Mouse (Mus musculus): Measurements from ENCODE around the gene Ankrd34a. TPM values are rescaled to one million over a fixed set of nuclear protein-coding genes. Genes with fewer than 3 reads are reported as not detected.

The Ankrd34a gene
- polyA plus RNA-seq, 1 experiment from 2014 or later: 21.5 TPM

GRCm38 (mm10) chr3:96623201-96623600 lies 26.8 kb downstream of the Ankrd34a start:
- Histone ChIP-seq H3K27ac (ENCODE audit: low read depth, low read length) (no peak overlapping the region), H3K27me3 (replicated peaks; ENCODE audit: control insufficient read depth, insufficient read depth, low read length) (no peaks in the 10 kb centered on the region), H3K4me3 (ENCODE audit: low read length) (no peak overlapping the region), H3K9me3 (ENCODE audit: control insufficient read depth, low read length) (no peaks in the 10 kb centered on the region), H3K4me2 (ENCODE audit: low read length) (no peak overlapping the region), H3K4me1 (ENCODE audit: control insufficient read depth, insufficient read depth, low read depth, low read length) (no peaks in the 10 kb centered on the region), H3K9ac (ENCODE audit: low read depth, low read length) (no peak overlapping the region), H3K36me3 (ENCODE audit: control insufficient read depth, insufficient read depth, low read length) (peaks cover 34% of the 10 kb centered on the region)
- ATAC-seq: no peak
- 92% methylated on average over 4 of the region's 4 CpGs for WGBS

DNA sequence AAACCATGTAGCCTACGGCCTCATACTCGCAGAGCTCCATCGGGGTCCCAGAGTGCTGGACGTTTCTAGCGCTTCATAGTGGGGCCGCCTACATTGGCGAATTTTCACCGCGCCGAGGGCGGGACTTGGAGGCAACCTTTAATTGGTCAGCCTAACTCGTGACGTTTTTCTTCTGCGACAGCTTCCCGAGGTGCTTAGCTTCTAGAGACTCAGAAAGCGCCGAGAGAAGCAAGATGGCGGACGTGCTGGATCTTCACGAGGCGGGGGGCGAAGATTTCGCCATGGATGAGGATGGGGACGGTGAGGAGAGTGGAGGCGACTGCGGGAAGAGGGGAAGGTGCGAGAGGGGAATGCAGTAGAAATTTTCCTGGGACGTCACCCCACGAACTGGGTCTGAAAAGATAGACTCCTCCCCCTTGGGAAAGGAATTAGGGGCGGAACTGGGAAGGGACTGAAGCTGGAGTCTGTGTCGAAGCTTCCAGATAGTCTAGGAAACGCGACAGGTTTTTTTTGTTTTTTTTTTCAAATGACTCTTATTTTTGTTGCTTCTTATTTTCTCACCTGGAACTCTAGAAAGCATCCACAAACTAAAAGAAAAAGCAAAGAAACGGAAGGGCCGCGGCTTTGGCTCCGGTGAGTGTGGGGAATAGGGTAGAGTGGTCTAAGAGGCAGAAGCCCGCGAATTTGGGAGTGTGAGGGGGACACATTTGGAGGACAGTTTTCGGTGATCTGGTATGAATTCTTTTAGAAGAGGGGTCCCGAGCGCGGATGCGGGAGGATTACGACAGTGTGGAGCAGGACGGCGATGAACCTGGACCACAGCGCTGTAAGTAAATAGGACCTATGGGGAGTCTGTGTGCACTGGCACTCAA lies 33.5 kb downstream of the Ankrd34a start, which contains the start of gene Rbm8a:
Rbm8a (plus strand) TSS at position 205 of the 872 bp plus-strand sequence.
- peak within 1 kb of the TSS; percentile 93 for H3K4me2 ChIP-seq (ENCODE audit: low read length)
- H3K9ac ChIP-seq (ENCODE audit: low read depth, low read length): peak within 1 kb of the TSS; percentile 76
- no peaks in the 10 kb centered on the region for H3K27me3 ChIP-seq (replicated peaks; ENCODE audit: control insufficient read depth, insufficient read depth, low read length)
- peak within 1 kb of the TSS; percentile 80 for H3K27ac ChIP-seq (ENCODE audit: low read depth, low read length)
- H3K9me3 ChIP-seq (ENCODE audit: control insufficient read depth, low read length): no peaks in the 10 kb centered on the region
- peaks cover 12% of the 10 kb centered on the region for H3K36me3 ChIP-seq (ENCODE audit: control insufficient read depth, insufficient read depth, low read length)
- ATAC-seq: peak; percentile 95
- under 1% methylated on average over 48 of the region's 48 CpGs for WGBS
- H3K4me3 ChIP-seq (ENCODE audit: low read length): peak within 1 kb of the TSS; percentile 73
- peaks cover 18% of the 10 kb centered on the region for H3K4me1 ChIP-seq (ENCODE audit: control insufficient read depth, insufficient read depth, low read depth, low read length)

GRCm38 (mm10) chr3:96632058-96632457 lies 35.6 kb downstream of the Ankrd34a start:
- no peak overlapping the region for H3K27ac ChIP-seq (ENCODE audit: low read depth, low read length)
- no peak for ATAC-seq
- H3K9me3 ChIP-seq (ENCODE audit: control insufficient read depth, low read length): no peaks in the 10 kb centered on the region

DNA sequence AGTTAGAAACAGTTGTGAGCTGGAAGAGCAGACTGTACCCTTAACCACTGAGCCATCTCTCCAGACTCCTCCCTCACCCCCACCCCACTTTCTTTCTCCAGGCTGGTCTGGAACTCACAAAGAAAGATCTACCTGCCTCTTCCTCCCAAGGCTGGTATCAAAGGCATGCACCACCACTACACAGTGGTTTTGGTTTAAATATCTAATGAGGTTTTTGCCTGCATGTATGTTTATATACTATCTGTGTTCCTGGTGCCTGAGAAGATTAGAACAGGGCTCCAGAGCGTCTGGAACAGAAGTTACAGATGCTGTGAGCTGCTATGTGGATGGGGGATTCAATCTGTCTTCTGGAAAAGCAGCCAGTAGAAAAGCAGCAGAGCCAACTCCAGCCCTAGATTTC lies 37.6 kb downstream of the Ankrd34a start:
- Histone ChIP-seq H3K9me3 (ENCODE audit: control insufficient read depth, low read length) (no peaks in the 10 kb centered on the region), H3K36me3 (ENCODE audit: control insufficient read depth, insufficient read depth, low read length) (peaks cover 17% of the 10 kb centered on the region), H3K4me1 (ENCODE audit: control insufficient read depth, insufficient read depth, low read depth, low read length) (peaks cover 24% of the 10 kb centered on the region), H3K27ac (ENCODE audit: low read depth, low read length) (no peak overlapping the region), H3K4me3 (ENCODE audit: low read length) (no peak overlapping the region), H3K27me3 (replicated peaks; ENCODE audit: control insufficient read depth, insufficient read depth, low read length) (no peaks in the 10 kb centered on the region), H3K9ac (ENCODE audit: low read depth, low read length) (no peak overlapping the region), H3K4me2 (ENCODE audit: low read length) (no peak overlapping the region)
- 81% methylated on average over 1 of the region's 1 CpGs for WGBS
- no peak for ATAC-seq

More at GRCm38 (mm10) chr3:96632058-96632457, 35.6 kb downstream of the Ankrd34a start:
- Histone ChIP-seq H3K9ac (ENCODE audit: low read depth, low read length) (no peak overlapping the region), H3K4me1 (ENCODE audit: control insufficient read depth, insufficient read depth, low read depth, low read length) (peaks cover 26% of the 10 kb centered on the region), H3K36me3 (ENCODE audit: control insufficient read depth, insufficient read depth, low read length) (peaks cover 10% of the 10 kb centered on the region), H3K4me2 (ENCODE audit: low read length) (no peak overlapping the region), H3K4me3 (ENCODE audit: low read length) (no peak overlapping the region), H3K27me3 (replicated peaks; ENCODE audit: control insufficient read depth, insufficient read depth, low read length) (no peaks in the 10 kb centered on the region)

DNA sequence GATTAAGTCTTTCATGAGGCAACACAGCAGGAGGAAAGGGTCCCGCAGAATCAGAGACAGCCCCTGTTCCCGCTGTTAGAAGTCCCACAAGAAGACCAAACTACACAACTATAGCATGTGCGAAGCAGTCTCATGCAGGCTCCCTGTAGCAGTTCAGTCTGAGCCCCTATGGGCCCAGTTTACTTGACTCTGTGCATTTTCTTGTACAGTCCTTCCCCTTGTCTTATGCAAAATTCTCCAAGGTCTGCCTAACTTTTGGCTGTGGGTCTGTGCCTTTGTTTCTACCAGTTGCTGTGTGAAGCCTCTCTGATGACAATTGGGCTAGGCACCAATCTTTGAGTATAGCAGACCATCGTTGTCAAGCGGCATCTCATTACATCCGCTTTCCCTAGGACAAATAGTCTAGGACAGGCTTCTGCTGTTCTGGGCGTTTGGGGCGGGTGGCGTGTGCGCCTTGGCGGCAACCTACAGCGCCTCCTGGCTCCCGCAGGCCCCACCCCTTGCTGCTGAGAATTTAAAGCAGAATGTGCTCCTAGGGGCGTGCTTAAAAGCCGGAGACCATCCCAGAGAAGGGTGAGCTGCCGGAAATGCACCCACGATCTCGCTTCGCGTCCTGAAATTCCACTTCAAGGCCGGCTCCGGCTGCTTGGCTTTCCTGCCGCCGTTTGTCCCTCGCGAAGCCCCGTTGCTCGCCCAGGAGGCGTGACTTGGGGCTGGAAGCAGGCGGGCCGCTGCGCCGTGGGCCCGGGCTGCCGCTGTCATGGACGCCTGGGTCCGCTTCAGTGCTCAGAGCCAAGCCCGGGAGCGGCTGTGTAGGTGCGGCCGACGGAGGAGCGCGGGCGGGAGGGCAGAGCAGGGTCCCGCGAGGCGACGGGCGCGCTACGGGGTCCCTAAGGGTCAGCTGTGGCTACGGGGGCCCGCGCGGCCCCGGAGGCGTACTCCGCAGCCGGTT lies 38.8 kb downstream of the Ankrd34a start, which contains the start of the genes Pex11b and Gm42957:
Pex11b (plus strand) TSS at position 449 of the 952 bp plus-strand sequence.
Gm42957 (plus strand) TSS at position 547 of the 952 bp plus-strand sequence.
- H3K4me3 ChIP-seq (ENCODE audit: low read length): peak within 1 kb of the TSS; percentile 81
- peak within 1 kb of the TSS; percentile 92 for H3K9ac ChIP-seq (ENCODE audit: low read depth, low read length)
- peak within 1 kb of the TSS; percentile 79 for H3K4me2 ChIP-seq (ENCODE audit: low read length)
- H3K9me3 ChIP-seq (ENCODE audit: control insufficient read depth, low read length): no peaks in the 10 kb centered on the region
- WGBS: 2% methylated on average over 60 of the region's 60 CpGs
- H3K27ac ChIP-seq (ENCODE audit: low read depth, low read length): peak within 1 kb of the TSS; percentile 85
- H3K36me3 ChIP-seq (ENCODE audit: control insufficient read depth, insufficient read depth, low read length): peaks cover 24% of the 10 kb centered on the region
- H3K27me3 ChIP-seq (replicated peaks; ENCODE audit: control insufficient read depth, insufficient read depth, low read length): no peaks in the 10 kb centered on the region
- peak; percentile 90 for ATAC-seq
- H3K4me1 ChIP-seq (ENCODE audit: control insufficient read depth, insufficient read depth, low read depth, low read length): peaks cover 21% of the 10 kb centered on the region

DNA sequence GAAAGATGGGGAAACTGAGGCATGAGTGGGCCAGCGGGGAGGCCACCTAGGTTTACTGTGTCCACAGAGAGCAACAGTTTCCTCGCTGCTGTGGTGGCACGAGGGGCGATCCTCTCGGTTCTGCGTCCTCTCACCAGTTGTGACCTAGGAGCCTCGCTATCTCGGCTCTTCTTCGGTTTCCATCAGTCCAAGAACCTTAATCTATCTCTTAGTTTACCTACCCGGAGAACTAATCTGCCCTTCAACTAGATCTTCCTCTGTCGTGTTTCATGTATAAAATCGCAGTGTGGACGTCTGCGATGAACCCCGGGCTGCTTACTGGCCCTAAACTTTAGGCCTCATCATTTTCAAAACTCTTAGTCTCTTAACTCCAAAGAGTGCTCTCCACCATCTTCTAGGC lies 39.5 kb downstream of the Ankrd34a start:
- Histone ChIP-seq H3K9ac (ENCODE audit: low read depth, low read length) (peak overlapping the region; percentile 92), H3K4me3 (ENCODE audit: low read length) (peak overlapping the region; percentile 81), H3K27ac (ENCODE audit: low read depth, low read length) (peak overlapping the region; percentile 85; the same call in 1 of the 2 replicates), H3K9me3 (ENCODE audit: control insufficient read depth, low read length) (no peaks in the 10 kb centered on the region), H3K4me2 (ENCODE audit: low read length) (peak overlapping the region; percentile 79), H3K36me3 (ENCODE audit: control insufficient read depth, insufficient read depth, low read length) (peaks cover 27% of the 10 kb centered on the region), H3K4me1 (ENCODE audit: control insufficient read depth, insufficient read depth, low read depth, low read length) (peaks cover 16% of the 10 kb centered on the region), H3K27me3 (replicated peaks; ENCODE audit: control insufficient read depth, insufficient read depth, low read length) (no peaks in the 10 kb centered on the region)
- WGBS: 15% methylated on average over 15 of the region's 15 CpGs
- no peak for ATAC-seq

- Histone ChIP-seq H3K9me3 (ENCODE audit: control insufficient read depth, low read length) (no peaks in the 10 kb centered on the region), H3K4me3 (ENCODE audit: low read length) (peak overlapping the region; percentile 81), H3K27ac (ENCODE audit: low read depth, low read length) (no peak overlapping the region), H3K4me2 (ENCODE audit: low read length) (peak overlapping the region; percentile 79), H3K27me3 (replicated peaks; ENCODE audit: control insufficient read depth, insufficient read depth, low read length) (no peaks in the 10 kb centered on the region), H3K9ac (ENCODE audit: low read depth, low read length) (peak overlapping the region; percentile 92), H3K36me3 (ENCODE audit: control insufficient read depth, insufficient read depth, low read length) (peaks cover 27% of the 10 kb centered on the region), H3K4me1 (ENCODE audit: control insufficient read depth, insufficient read depth, low read depth, low read length) (peaks cover 11% of the 10 kb centered on the region)
- 74% methylated on average over 11 of the region's 11 CpGs for WGBS
- no peak for ATAC-seq
These were observed 40.0 kb downstream of the Ankrd34a start for GRCm38 (mm10) chr3:96636448-96636847.

DNA sequence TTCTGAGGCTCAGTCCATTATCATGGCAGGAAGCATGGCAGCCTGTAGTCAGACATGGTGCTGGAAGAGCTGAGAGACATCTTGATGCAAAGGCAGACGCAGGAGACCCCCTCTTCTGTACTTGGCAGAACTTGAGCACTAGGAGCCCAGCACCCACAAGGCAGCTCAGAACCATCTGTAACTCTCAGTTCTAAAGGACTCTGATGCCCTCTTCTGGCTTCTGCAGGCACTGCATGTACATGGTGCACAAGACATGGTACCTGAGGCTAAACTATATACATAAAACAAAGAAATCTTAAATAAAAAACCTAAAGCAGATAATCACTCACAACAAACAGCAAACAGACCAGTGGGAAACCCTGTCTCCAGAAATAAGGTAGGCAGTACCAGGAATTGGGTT lies 42.8 kb downstream of the Ankrd34a start:
- ATAC-seq: no peak
- peaks cover 24% of the 10 kb centered on the region for H3K36me3 ChIP-seq (ENCODE audit: control insufficient read depth, insufficient read depth, low read length)
- H3K27ac ChIP-seq (ENCODE audit: low read depth, low read length): no peak overlapping the region
- H3K4me1 ChIP-seq (ENCODE audit: control insufficient read depth, insufficient read depth, low read depth, low read length): peaks cover 11% of the 10 kb centered on the region
- H3K9me3 ChIP-seq (ENCODE audit: control insufficient read depth, low read length): no peaks in the 10 kb centered on the region
- no peak overlapping the region for H3K9ac ChIP-seq (ENCODE audit: low read depth, low read length)
- WGBS: 81% methylated on average over 1 of the region's 1 CpGs
- no peak overlapping the region for H3K4me2 ChIP-seq (ENCODE audit: low read length)
- no peak overlapping the region for H3K4me3 ChIP-seq (ENCODE audit: low read length)
- no peaks in the 10 kb centered on the region for H3K27me3 ChIP-seq (replicated peaks; ENCODE audit: control insufficient read depth, insufficient read depth, low read length)

All from hindbrain, embryonic 16.5 days (tissue).